Mouse (Mus musculus) monocyte, adult 5-6 weeks (primary cell): ENCODE data around the gene Ep400. TPM values are rescaled to one million over a fixed set of nuclear protein-coding genes. Genes with fewer than 3 reads are reported as not detected.

ENCODE experiments used
- ATAC-seq: fragments of 153-309, 156-312 bp; replicated peaks from 2 replicates; pipeline ENCODE4 v1.8.0; 2017; ENCODE audit warnings: mild to moderate bottlenecking; ENCODE audit not compliant: low TSS enrichment, insufficient number of reproducible peaks, severe bottlenecking, poor library complexity, low FRiP score
- total RNA-seq: library from RNA; stranded (forward); fragments of 200-1000, 200-491, 200-594 nt; gene quantifications from 3 replicates; pipeline ENCODE4 v1.2.3, GENCODE M21; 2017

Ep400 gene
- total RNA-seq, 1 experiment from 2014 or later: 97.0 TPM

DNA sequence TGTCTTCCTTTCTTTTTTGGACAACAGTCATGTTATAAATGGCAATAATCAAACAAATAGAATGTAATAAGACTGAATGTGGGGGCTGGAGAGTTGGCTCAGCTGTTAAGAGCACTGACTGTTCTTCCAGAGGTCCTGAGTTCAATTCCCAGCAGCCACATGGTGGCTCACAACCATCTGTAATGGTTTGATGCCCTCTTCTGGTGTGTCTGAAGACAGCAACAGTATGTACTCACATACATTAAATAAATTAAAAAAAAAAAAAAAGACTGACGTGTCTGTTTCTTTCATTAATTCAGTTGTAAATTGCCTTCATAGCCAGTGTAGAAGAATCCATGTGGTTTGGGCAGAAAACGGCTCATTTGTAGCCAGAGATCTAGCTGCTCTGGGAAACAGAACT lies 146.2 kb downstream of the Ep400 start:
- ATAC-seq: no peak

DNA sequence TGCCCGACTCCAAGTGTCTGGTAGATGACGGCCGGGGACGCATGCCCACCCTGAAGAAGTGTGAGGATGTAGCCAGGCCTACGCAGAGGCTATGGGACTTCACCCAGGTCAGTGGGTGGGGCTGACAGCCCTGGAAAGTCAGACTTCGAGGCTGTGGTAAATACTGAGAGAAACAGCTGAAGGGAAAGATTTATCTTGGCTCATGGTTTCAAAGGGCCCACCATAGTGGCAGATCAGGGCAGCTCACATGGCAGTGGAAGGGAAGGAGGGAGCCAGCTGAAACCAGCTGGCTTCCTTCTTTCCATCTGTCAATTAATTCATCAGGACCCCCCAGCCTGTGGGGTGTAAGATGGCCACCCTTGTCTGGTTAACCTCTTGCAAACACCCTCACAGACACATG lies 151.3 kb downstream of the Ep400 start:
- ATAC-seq: no peak

Other genes with a start within 250 kb of the Ep400 start
- gene Galnt9, start 226.4 kb downstream of the Ep400 start, total RNA-seq: 3.7 to 5.5 TPM (median 5.0 TPM) in 3 replicates
- gene Noc4l, start 117.3 kb downstream of the Ep400 start, total RNA-seq: 8.3 to 29.0 TPM (median 9.9 TPM) in 3 replicates
- gene Ddx51, start 117.3 kb downstream of the Ep400 start, total RNA-seq: 3.8 to 15.1 TPM (median 11.2 TPM) in 3 replicates
- gene Pus1, start 9.9 kb upstream of the Ep400 start, total RNA-seq: 26.3 to 29.9 TPM (median 28.8 TPM) in 3 replicates
- 12.3 to 43.3 TPM (median 17.1 TPM) in 3 replicates for gene Ulk1, start 39.4 kb upstream of the Ep400 start, total RNA-seq
- gene Hscb, start 69.1 kb upstream of the Ep400 start, total RNA-seq: 17.2 to 39.5 TPM (median 19.4 TPM) in 3 replicates
- 4.7 to 12.7 TPM (median 11.3 TPM) in 3 replicates for gene Chek2, start 69.3 kb upstream of the Ep400 start, total RNA-seq
- 2.4 to 4.1 TPM (median 4.0 TPM) in 3 replicates for gene Ttc28, start 109.1 kb upstream of the Ep400 start, total RNA-seq